Mouse (Mus musculus): ENCODE results near the gene Cdc42ep1. TPM values are rescaled to one million over a fixed set of nuclear protein-coding genes. Genes with fewer than 3 reads are reported as not detected.

Cdc42ep1 gene
- total RNA-seq (2023) = not detected in 4 replicates

DNA sequence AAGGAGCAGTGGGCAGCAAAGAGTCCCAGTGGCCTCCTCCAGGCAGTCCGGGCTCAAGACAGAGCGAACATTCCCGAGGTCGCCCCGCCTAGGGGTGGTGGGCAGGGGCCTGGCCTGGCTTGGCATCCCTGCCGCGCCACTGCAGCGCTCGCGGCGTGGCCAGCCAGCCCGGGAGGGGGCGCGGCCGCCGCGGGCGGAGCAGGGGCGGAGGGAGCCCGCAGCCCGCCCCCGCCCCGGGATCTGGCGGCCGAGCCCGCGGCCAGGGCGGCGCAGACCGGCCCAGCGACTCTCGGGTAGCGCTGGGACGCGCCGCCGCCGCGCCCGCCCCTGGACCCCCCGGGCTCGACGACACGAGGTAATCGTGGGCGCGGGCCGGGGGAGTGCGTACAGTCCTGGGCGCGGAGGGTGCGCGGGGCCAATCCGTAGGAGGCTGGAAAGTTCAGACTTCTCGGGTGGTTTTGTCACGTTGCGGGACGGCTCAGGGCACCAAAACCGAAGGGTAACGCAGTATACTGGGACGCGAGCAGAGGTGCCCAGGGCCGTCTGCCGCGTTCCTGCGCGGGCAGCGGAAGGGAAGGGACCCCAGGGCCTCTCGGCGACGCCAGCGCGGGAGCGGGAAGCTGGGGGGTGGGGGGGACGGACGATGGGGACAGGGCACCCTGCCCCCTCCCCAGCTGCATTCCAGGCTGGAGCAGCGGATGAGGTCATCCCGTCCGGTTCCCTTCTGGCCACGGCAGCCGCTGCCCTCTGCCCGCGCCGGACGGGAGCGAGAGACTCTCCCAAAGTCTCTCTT, at the start of gene Cdc42ep1:
Cdc42ep1 (plus strand) TSS at position 254 of the 793 bp plus-strand sequence.

DNA sequence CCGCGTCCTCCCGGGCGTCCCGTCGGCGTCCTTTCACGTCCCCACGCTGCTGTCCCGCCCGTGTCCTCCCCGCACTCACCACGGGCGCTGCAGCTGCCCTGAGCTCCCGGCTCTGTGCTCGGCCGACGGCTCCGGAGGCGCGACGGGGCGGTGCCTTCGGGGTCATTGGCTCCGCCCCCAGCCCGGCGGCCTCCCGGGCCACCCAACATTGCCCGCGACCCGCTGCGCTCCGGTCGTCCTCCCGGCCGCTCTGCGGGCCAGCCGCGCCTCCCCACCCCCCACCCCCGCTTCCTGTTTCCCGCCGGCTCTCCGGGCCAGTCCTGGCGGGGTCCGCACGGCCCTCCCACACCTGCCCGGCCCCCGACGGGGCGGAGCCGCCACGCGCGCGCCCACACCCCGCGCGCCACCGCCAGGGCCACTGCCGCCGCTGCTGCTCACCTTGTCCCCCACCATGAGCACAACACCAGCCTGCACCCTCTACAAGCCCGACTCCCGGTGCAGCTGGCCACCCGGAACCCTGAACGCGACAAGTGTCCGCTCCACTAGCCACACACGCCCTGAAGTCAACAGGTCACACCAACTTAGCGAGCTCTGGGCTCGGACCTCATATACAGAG, 39.5 kb upstream of the Cdc42ep1 start, which contains the start of gene Card10:
Card10 (minus strand) TSS at position 267 of the 616 bp plus-strand sequence.

DNA sequence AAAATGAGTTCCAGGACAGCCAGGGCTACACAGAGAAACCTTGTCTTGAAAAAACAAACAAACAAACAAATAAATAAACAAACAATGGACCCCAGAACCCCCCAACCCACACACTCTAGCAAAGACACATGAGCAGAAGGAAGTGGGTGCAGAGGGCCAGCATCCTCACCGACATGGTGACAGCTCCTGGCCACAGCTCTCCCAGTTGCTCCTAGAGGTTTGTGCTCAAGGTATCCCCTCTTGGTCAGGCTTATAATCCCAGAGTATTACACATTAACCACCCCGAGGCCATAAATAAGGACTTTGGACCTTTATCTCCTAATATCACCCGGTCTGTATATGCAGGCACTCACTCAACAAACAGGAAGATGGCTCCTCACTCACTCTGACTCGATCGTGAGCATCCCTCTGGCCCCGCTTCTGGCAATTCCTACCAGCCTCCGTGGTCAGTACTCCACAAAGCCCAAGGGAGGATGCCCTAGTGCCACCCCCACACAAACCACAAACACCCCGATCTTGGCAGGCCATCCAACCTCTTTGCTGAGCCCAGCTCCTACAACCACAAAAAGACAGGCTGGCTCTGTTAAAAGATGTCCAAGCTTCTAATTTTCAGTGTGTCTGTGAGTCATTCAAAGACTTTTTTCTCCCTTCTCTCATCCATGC, 13.0 kb downstream of the Cdc42ep1 start, which contains the start of gene Lgals2:
Lgals2 (minus strand) TSS at position 227 of the 663 bp plus-strand sequence.

DNA sequence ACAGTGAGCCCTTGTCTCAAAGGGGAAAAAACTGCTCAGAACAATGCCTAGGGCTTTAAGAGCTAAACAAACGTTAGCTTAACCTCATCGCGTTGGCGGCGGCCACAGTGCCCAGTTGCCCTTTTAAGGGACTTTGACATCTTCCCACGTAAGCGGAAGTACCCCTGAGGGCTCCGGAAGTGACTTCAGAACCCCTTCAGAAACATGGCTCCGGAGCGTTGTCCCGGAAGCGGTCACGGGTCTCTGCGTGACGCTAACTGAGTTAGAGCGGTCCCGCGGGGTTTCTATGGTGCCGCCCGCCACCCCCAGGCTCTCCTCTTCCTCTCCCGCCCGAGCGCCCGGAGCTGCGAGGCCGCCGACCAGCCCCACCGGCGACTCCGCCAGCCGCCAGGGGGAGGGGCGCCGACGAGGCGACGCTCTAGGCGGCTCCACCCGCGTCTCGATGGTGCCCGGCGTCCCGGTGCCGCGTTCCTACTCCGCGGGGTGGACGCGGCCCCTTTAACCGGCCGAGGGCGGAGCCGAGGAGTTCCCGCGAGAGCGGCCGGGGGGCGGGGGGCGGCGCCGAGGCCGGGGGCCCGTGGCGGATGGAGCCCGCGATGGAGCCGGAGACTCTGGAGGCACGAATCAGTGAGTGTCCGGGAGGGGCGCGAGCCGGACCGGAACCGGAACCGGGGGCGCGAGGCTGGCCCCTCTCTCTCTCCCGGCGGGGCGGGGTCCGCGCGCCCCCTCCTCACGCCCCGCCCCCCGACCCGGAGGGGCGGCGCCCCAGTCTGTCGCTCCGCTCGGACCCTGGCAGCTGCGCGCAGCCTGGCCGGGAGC, 34.8 kb downstream of the Cdc42ep1 start, which contains the start of gene Gga1:
Gga1 (plus strand) TSS at position 200 of the 819 bp plus-strand sequence.

DNA sequence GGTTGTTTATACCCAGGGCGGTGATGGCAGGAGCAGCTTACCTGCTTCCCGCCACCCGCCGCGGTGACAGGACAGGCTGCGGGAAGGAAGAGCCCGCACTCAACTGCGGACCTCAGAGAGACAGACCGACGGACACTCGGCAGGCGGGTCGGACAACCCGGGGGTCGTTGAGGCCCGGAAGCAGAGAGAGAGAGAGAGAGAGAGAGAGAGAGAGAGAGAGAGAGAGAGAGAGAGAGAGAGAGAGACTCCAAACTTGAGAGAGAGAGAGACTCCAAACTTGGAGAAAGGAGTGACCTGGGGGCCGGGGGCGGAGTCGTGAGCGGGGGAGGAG, 57.0 kb downstream of the Cdc42ep1 start, which contains the start of gene Gm49510:
Gm49510 (plus strand) TSS at position 259 of the 331 bp plus-strand sequence.

DNA sequence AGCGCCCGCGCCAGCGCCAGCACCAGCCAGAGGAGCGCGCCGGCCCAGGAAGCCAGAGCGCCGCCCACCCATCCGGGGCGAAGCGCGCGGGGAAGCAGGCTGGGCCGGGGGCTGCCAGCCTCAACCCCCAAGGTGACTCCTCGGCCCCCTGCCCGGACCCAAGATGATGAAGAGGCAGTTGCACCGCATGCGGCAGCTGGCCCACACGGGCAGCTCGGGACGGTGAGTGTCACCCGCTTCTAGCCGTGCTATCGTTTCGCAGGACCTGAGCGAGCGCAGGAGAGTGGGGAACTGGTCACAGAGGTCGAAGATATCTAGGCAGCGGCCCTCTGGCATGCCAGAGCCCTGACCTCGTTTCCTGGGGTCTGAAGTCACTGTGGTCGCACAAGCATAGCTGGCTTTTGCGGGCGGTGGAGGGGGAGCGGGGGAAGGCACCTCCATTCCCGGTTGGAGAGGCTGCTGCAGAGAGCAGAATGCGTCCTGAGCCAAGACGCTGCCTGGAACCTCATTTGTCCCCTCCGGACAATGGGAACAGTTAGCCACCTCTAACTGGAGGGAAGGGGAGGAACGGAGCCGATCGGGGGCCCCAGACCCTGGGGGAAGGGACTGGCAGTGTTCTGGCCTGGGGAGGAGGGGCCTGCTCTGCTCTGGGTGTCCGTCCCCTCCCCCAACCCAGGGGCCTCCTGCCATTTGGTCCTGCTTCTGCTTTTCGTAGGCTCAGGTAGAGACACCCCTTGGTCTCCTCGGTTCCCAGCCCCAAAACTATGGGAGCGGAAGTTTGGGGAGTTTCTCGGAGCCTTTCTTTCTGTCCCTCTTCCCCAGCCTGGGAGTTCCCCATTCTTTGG, 57.5 kb downstream of the Cdc42ep1 start, which contains the start of gene Sh3bp1:
Sh3bp1 (plus strand) TSS at position 29 of the 845 bp plus-strand sequence.

Other genes with a start within 250 kb of the Cdc42ep1 start
- 157 to 169 TPM (median 159 TPM) in 4 replicates for gene Cyth4, start 245.6 kb upstream of the Cdc42ep1 start, total RNA-seq (2023)
- gene Elfn2, start 123.9 kb upstream of the Cdc42ep1 start, total RNA-seq (2023) = 0.12 to 0.16 TPM in 2 of 4 replicates, not detected in the others
- gene Mfng, start 69.1 kb upstream of the Cdc42ep1 start, total RNA-seq (2023) = 72.8 to 82.9 TPM (median 76.0 TPM) in 4 replicates
- 0.13 to 0.20 TPM (median 0.18 TPM) in 3 of 4 replicates, not detected in the other for gene Card10, start 39.6 kb upstream of the Cdc42ep1 start, total RNA-seq (2023)
- gene Lgals2, start 12.9 kb downstream of the Cdc42ep1 start, total RNA-seq (2023) = not detected in 4 replicates
- 73.8 to 85.1 TPM (median 82.1 TPM) in 4 replicates for gene Gga1, start 34.6 kb downstream of the Cdc42ep1 start, total RNA-seq (2023)
- not detected in 4 replicates for gene Gm49510, start 57.0 kb downstream of the Cdc42ep1 start, total RNA-seq (2023)
- 64.4 to 69.8 TPM (median 65.2 TPM) in 4 replicates for gene Sh3bp1, start 57.1 kb downstream of the Cdc42ep1 start, total RNA-seq (2023)
- 8.1 to 9.7 TPM (median 9.1 TPM) in 4 replicates for gene Pdxp, start 71.3 kb downstream of the Cdc42ep1 start, total RNA-seq (2023)
- 7.6 to 13.9 TPM (median 10.2 TPM) in 4 replicates for gene Lgals1, start 84.1 kb downstream of the Cdc42ep1 start, total RNA-seq (2023)
- 39.4 to 43.0 TPM (median 41.7 TPM) in 4 replicates for gene Nol12, start 92.3 kb downstream of the Cdc42ep1 start, total RNA-seq (2023)
- gene Triobp, start 105.1 kb downstream of the Cdc42ep1 start, total RNA-seq (2023) = 44.3 to 52.7 TPM (median 47.1 TPM) in 4 replicates
- gene H1f0, start 185.8 kb downstream of the Cdc42ep1 start, total RNA-seq (2023) = 2.6 to 4.8 TPM (median 3.2 TPM) in 4 replicates
- gene Galr3, start 199.3 kb downstream of the Cdc42ep1 start, total RNA-seq (2023) = not detected in 4 replicates
- 33.0 to 36.2 TPM (median 34.8 TPM) in 4 replicates for gene Ankrd54, start 220.3 kb downstream of the Cdc42ep1 start, total RNA-seq (2023)
- gene Eif3l, start 232.6 kb downstream of the Cdc42ep1 start, total RNA-seq (2023) = 98.5 to 108 TPM (median 105 TPM) in 4 replicates